Mouse (Mus musculus) liver, embryonic 18 days (tissue): ENCODE data around the gene Prkn. TPM values are rescaled to one million over a fixed set of nuclear protein-coding genes. Genes with fewer than 3 reads are reported as not detected.

Experiments
- polyA plus RNA-seq: library from polyadenylated mRNA; depleted of rRNA; stranded (reverse); fragments of >200 nt; gene quantifications from 2 replicates; pipeline ENCODE4 v1.2.3, GENCODE M21; 2012; rRNA removed

Gene Prkn
- 0.70 and 0.77 TPM in 2 replicates for polyA plus RNA-seq

DNA sequence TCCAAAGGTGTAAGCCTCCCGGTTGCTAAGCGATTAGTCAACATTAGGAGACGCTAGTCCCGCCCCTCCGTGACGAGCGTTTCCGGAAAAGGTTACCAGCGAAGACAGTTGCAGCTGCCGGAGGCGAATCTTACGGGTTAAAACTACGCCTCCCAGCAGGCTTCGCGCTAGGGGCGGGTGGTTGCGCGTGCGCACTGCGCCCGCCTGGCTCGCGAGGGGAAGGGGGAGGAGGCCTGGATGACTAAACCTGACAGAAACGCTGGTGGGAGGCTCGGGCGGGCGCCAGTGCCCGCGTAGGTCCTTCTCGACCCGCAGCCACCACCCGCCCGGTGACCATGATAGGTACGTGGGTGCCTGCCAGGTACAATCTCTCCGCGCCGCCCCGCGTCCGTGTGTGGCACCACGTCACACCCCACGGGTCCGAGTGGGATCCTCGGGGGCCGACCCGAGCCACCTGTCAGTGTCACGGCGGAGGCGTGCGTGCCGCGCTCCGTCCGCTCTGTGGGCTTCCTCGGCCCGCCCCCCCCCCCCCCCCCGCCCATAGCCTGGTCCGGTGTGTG, at the start of gene Prkn, which contains the start of gene Pacrg:
Prkn (plus strand) TSS at position 237 of the 560 bp plus-strand sequence.
Pacrg (minus strand) TSS at position 164 of the 560 bp plus-strand sequence.

Other genes starting within 250 kb of the Prkn start
- 0.08 and 0.09 TPM in 2 replicates for gene Pacrg, start 73 bp upstream of the Prkn start, polyA plus RNA-seq